15 mouse cellular contexts compared by ENCODE assay signal in the genomic region with DNA sequence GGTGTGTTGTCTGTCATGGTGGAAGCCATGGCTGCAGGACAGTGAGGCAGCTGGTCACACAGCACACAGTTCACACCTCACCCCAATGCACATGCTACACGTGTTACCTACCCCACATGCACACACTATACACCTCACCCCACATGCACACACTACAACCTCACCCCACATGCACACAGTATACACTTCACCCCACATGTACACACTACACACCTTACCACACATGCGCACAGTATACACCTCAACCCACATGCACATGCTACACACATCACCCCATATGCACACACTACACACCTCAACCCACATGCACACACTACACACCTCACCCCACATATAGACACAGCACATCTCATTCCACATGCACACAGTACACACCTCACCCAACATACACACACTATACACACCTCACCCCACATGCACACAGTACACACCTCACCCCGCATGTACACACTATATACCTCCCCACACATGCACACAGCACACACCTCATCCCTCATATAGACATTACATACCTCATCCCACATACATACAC.
DNase-seq lines count a peak whose midpoint lies in the region; ATAC-seq lines count a peak whose summit lies in the region.
"Had no signal": no experiment of that assay in that cellular context is flagged by ENCODE, and none has a peak within 500 bp of the region (broad histone marks: within the 10 kb centered on the region; RNA-seq: fewer than 3 reads in every experiment).

No protein-coding gene starts in this region.

- H3K27me3 ChIP-seq in liver, embryonic 13.5 days: no peaks in the 10 kb centered on the region
- peaks cover 13% of the 10 kb centered on the region; the same call in 1 of the 2 replicates for H3K27me3 ChIP-seq in liver, embryonic 12.5 days (replicated peaks)
- no peaks in the 10 kb centered on the region; the same call in 1 of the 2 replicates for H3K27me3 ChIP-seq in embryonic facial prominence, embryonic 13.5 days
- H3K27me3 ChIP-seq in hindbrain, embryonic 13.5 days: peaks cover 34% of the 10 kb centered on the region
- H3K27me3 ChIP-seq in neural tube, embryonic 14.5 days (ENCODE audit: control insufficient read depth, insufficient read depth, low read length): no peaks in the 10 kb centered on the region

- peaks cover 10% of the 10 kb centered on the region; the same call in 1 of the 2 replicates for H3K9me3 ChIP-seq in liver, embryonic 13.5 days (replicated peaks)
- H3K9me3 ChIP-seq in liver, embryonic 12.5 days (replicated peaks): peaks cover 9% of the 10 kb centered on the region
- 0 out of 2 replicates have a peak, but pooled peaks cover 5% of the 10 kb centered on the region for H3K9me3 ChIP-seq in embryonic facial prominence, embryonic 13.5 days
- no peaks in the 10 kb centered on the region for H3K9me3 ChIP-seq in hindbrain, embryonic 13.5 days
- H3K9me3 ChIP-seq in neural tube, embryonic 14.5 days (ENCODE audit: control insufficient read depth, low read length): no peaks in the 10 kb centered on the region

- peak; percentile 5; the same call in 1 of the 2 replicates for ATAC-seq in liver, embryonic 13.5 days (ENCODE audit: low read depth)
- ATAC-seq in liver, embryonic 12.5 days: no peak
- ATAC-seq in embryonic facial prominence, embryonic 13.5 days (ENCODE audit: insufficient number of reproducible peaks, insufficient read depth, low FRiP score, low TSS enrichment, low read depth): 0 out of 2 replicates have a peak, but pooled peaks have one; percentile 52
- ATAC-seq in hindbrain, embryonic 13.5 days (ENCODE audit: low FRiP score): peak; percentile 23
- peak; percentile 33; the same call in 1 of the 2 replicates for ATAC-seq in neural tube, embryonic 14.5 days (ENCODE audit: low read depth)
- ATAC-seq: CD4-positive, CD25-positive, alpha-beta regulatory T cell, adult 4 months; liver, postnatal 0 days had no signal

- no peak overlapping the region for H3K27ac ChIP-seq in liver, embryonic 13.5 days
- no peak overlapping the region for H3K27ac ChIP-seq in liver, embryonic 12.5 days
- no peak overlapping the region for H3K27ac ChIP-seq in embryonic facial prominence, embryonic 13.5 days
- H3K27ac ChIP-seq in hindbrain, embryonic 13.5 days: no peak overlapping the region
- H3K27ac ChIP-seq in neural tube, embryonic 14.5 days (ENCODE audit: low read depth, low read length): no peak overlapping the region

- intact Hi-C loops in gastrocnemius, postnatal 36 days (cut with DNase I): no loop called here

- no peak overlapping the region for H3K4me3 ChIP-seq in liver, embryonic 13.5 days (replicated peaks)
- no peak overlapping the region for H3K4me3 ChIP-seq in liver, embryonic 12.5 days
- H3K4me3 ChIP-seq in embryonic facial prominence, embryonic 13.5 days: no peak overlapping the region
- H3K4me3 ChIP-seq in hindbrain, embryonic 13.5 days: no peak overlapping the region
- H3K4me3 ChIP-seq in neural tube, embryonic 14.5 days (ENCODE audit: low read depth, low read length): no peak overlapping the region

- DNase-seq in liver, embryonic 13.5 days: no peak
- DNase-seq in right cerebral cortex, postnatal 10 days (ENCODE audit: low spot score in 2 of 2): no peak
- DNase-seq in gastrocnemius, postnatal 36 days: no peak
- DNase-seq in left cerebral cortex, adult 18-20 months (ENCODE audit: low spot score in 2 of 2): no peak
- DNase-seq: cerebellum, postnatal 14 days; heart, postnatal 14 days; kidney, postnatal 14 days; liver, postnatal 0 days; spleen, adult 18-20 months; thymus, adult 18-20 months had no signal

- H3K9ac ChIP-seq in liver, embryonic 13.5 days: no peak overlapping the region
- no peak overlapping the region for H3K9ac ChIP-seq in liver, embryonic 12.5 days
- no peak overlapping the region for H3K9ac ChIP-seq in embryonic facial prominence, embryonic 13.5 days
- H3K9ac ChIP-seq in hindbrain, embryonic 13.5 days: no peak overlapping the region
- H3K9ac ChIP-seq in neural tube, embryonic 14.5 days (replicated peaks; ENCODE audit: low read depth, low read length): no peak overlapping the region
- H3K9ac ChIP-seq: liver, postnatal 0 days had no signal

- H3K4me2 ChIP-seq in liver, embryonic 13.5 days: no peak overlapping the region
- H3K4me2 ChIP-seq in liver, embryonic 12.5 days: no peak overlapping the region
- H3K4me2 ChIP-seq in embryonic facial prominence, embryonic 13.5 days: no peak overlapping the region
- H3K4me2 ChIP-seq in hindbrain, embryonic 13.5 days: no peak overlapping the region
- no peak overlapping the region for H3K4me2 ChIP-seq in neural tube, embryonic 14.5 days (ENCODE audit: low read depth, low read length)

- 0 out of 2 replicates have a peak, but pooled peaks cover 2% of the 10 kb centered on the region for H3K4me1 ChIP-seq in liver, embryonic 13.5 days (replicated peaks)
- no peaks in the 10 kb centered on the region for H3K4me1 ChIP-seq in liver, embryonic 12.5 days
- H3K4me1 ChIP-seq in embryonic facial prominence, embryonic 13.5 days: peaks cover 36% of the 10 kb centered on the region
- H3K4me1 ChIP-seq in hindbrain, embryonic 13.5 days (replicated peaks): peaks cover 36% of the 10 kb centered on the region
- no peaks in the 10 kb centered on the region for H3K4me1 ChIP-seq in neural tube, embryonic 14.5 days (ENCODE audit: control insufficient read depth, insufficient read depth, low read length)

- no peaks in the 10 kb centered on the region for H3K36me3 ChIP-seq in liver, embryonic 13.5 days
- H3K36me3 ChIP-seq in liver, embryonic 12.5 days: no peaks in the 10 kb centered on the region
- no peaks in the 10 kb centered on the region for H3K36me3 ChIP-seq in embryonic facial prominence, embryonic 13.5 days
- no peaks in the 10 kb centered on the region for H3K36me3 ChIP-seq in hindbrain, embryonic 13.5 days
- H3K36me3 ChIP-seq in neural tube, embryonic 14.5 days (ENCODE audit: control insufficient read depth, insufficient read depth, low read length): no peaks in the 10 kb centered on the region

- WGBS in liver, embryonic 13.5 days (ENCODE audit: insufficient replicate concordance): 76% methylated on average over 3 of the region's 3 CpGs
- 79% methylated on average over 3 of the region's 3 CpGs for WGBS in liver, embryonic 12.5 days (ENCODE audit: insufficient replicate concordance)
- WGBS in embryonic facial prominence, embryonic 13.5 days: 92% methylated on average over 3 of the region's 3 CpGs
- WGBS in hindbrain, embryonic 13.5 days: 91% methylated on average over 3 of the region's 3 CpGs
- WGBS in neural tube, embryonic 14.5 days: 94% methylated on average over 3 of the region's 3 CpGs
